Mouse (Mus musculus) kidney, adult 2 months (tissue): ENCODE measurements around the gene Sim1. TPM values are rescaled to one million over a fixed set of nuclear protein-coding genes. Genes with fewer than 3 reads are reported as not detected.
A peak's percentile ranks its signal among the peaks of the same experiment; 100 is the strongest.

Experiments
- DNase-seq: peaks from one replicate; pipeline ENCODE4 v3.0.0; 2021
- H3K27ac ChIP-seq: fragments of 200-500 bp; 2 replicates; pipeline ENCODE4 v1.5.1; 2012; ENCODE audit warnings: low read depth, low read length, control low read depth, inconsistent platforms; ENCODE audit not compliant: insufficient read depth
- H3K27me3 ChIP-seq: fragments of 200-500 bp; replicated peaks from 2 replicates; pipeline ENCODE4 v1.6.1; 2012; ENCODE audit warnings: mild to moderate bottlenecking, moderate library complexity, low read length, inconsistent platforms; ENCODE audit not compliant: control insufficient read depth, insufficient read depth
- H3K36me3 ChIP-seq: fragments of 200-500 bp; 2 replicates; pipeline ENCODE4 v1.6.1; 2012; ENCODE audit warnings: mild to moderate bottlenecking, moderate library complexity, low read length, inconsistent platforms; ENCODE audit not compliant: control insufficient read depth, insufficient read depth
- H3K4me1 ChIP-seq: fragments of 200-500 bp; 2 replicates; pipeline ENCODE4 v1.6.1; 2011; ENCODE audit warnings: low read length; ENCODE audit not compliant: control insufficient read depth, insufficient read depth
- H3K4me3 ChIP-seq: fragments of 200-500 bp; 2 replicates; pipeline ENCODE4 v1.5.1; 2011; ENCODE audit warnings: mild to moderate bottlenecking, low read depth, low read length, control low read depth; ENCODE audit not compliant: insufficient read depth
- CTCF ChIP-seq: fragments of 200-500 bp; conservative IDR thresholded peaks from 2 replicates; pipeline ENCODE4 v1.5.1; 2011; ENCODE audit warnings: low read depth, mild to moderate bottlenecking, control low read depth, low read length, moderate library complexity, mixed read lengths; ENCODE audit not compliant: insufficient read depth, insufficient read length
- POLR2A ChIP-seq: fragments of 200-500 bp; IDR thresholded peaks from one replicate; pipeline ENCODE4 v1.6.1; 2011; ENCODE audit warnings: low read depth, low read length, control low read depth
- WGBS: fragments of 180-500 bp; shearing (Covaris S2); methylation state at CpG from one replicate; pipeline ENCODE4 v1.1.7; 2018; 5-methylcytosine and 5-hydroxymethylcytosine counted together
- polyA plus RNA-seq: library from polyadenylated mRNA; depleted of rRNA; stranded (reverse); fragments of >200 nt; gene quantifications from 2 replicates; pipeline ENCODE4 v1.2.3, GENCODE M21; 2012

The Sim1 gene
- polyA plus RNA-seq, 1 experiment = 4.2 TPM

DNA sequence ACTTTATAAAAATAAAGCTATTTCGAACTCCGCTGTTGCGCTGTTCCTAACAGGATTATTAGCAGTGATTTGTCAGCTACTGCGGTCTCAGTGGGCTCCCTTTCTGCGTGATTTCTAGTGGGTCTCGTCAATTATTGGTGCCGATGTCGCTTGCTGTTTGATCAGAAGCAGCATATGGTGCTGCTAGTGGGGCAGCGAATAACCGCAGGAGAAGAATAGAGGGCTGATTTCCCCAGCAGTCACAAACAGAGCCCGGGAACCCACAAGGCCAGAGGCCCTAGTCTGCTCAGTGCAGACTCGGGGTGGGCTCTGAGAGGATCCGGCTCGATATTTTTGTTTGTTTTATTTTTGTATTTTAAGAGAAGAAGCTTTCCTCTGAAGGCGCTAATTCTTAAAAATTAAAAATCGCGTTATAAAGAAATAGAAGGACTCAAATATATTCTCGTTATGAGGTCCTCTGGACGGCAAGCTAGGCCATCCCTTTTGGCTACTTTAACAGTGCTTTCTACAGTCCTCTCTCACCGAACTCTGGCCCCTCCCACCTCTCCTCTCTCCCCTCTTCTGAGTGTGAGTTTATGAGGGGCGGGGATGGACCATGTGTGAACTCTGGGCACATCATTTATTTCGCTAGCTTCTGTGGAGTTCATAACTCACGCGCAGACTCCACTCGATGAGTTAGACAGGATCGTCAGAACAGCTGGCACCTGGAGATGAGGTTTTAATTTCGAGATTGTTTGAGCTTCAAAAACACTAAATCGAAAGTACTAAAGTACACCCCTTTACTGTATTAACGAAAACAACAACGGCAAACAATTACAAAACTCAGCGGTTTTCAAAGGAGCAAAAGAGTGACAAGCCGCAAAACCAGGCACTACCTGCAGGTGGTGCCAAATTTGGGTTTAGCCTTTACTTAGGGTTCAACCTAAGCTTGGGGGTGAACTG is 3.2 kb downstream of the Sim1 start:
- Histone ChIP-seq H3K27me3 (peaks cover 7% of the 10 kb centered on the region), H3K36me3 (no peaks in the 10 kb centered on the region), H3K4me1 (no peaks in the 10 kb centered on the region), H3K27ac (peak overlapping the region; percentile 33), H3K4me3 (peak overlapping the region; percentile 56)
- WGBS = 7% methylated on average over 32 of the region's 32 CpGs
- DNase-seq = peak; percentile 71
- TF ChIP-seq POLR2A (no peak), CTCF (peak; percentile 48)

- peak; percentile 23 for DNase-seq
- Histone ChIP-seq H3K27ac (no peak overlapping the region; the same call in 1 of the 2 replicates), H3K36me3 (no peaks in the 10 kb centered on the region), H3K27me3 (peaks cover 5% of the 10 kb centered on the region; the same call in 1 of the 2 replicates), H3K4me3 (no peak overlapping the region), H3K4me1 (no peaks in the 10 kb centered on the region)
- no peak for TF ChIP-seq CTCF
- no peak for TF ChIP-seq POLR2A
- WGBS = 22% methylated on average over 2 of the region's 2 CpGs
Measured at GRCm38 (mm10) chr10:50898621-50899020, 4.1 kb downstream of the Sim1 start.

- no peak for TF ChIP-seq POLR2A
- no peak for TF ChIP-seq CTCF
- H3K27me3 ChIP-seq = peaks cover 5% of the 10 kb centered on the region; the same call in 1 of the 2 replicates
- peak overlapping the region; percentile 46 for H3K4me3 ChIP-seq
- 0 out of 2 replicates have a peak, but pooled peaks cover 3% of the 10 kb centered on the region for H3K4me1 ChIP-seq
- WGBS = 15% methylated on average over 21 of the region's 21 CpGs
- no peak for DNase-seq
- H3K36me3 ChIP-seq = no peaks in the 10 kb centered on the region
- H3K27ac ChIP-seq = peak overlapping the region; percentile 80
Measured at GRCm38 (mm10) chr10:50899846-50900745, 5.5 kb downstream of the Sim1 start.

DNA sequence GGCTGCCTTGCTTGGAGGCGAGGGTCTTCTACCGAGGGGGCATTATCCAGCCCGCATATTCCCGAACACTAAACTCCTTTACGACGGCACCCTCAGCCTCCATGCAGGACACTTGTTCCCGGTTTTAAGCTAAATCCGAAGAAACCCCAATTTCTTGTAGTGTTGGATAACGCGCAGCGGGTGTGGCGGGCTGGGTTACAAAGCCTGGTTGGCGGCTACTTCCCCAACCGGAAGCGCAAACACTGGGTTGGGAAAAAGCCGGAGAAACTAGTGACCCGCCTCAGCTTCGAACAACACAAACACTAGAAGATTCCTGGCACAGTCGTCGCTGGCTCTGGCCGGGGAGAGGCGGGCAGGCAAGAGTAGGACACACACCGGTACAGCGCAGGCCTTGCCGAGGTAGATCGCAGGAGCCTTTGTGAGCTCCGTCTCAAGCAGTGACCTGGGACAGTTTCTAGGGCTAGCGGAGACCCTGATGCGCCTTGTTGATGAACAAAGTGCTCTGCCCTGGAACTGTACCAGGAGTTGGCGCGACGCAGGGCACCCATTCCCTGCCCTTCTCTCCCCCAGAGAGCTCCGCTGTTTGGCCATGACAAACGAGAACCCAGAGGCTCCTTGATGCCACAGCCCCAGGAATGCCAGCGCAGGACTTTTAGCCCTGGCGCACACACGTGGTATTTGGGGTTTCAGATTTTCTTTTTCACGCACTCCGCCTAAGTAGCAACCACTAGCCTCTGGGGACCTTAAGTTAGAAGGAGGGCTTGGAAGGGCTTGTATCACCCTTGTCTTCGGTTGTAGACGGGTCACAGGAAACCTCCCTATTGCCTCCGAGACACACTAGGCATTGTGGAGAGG is 6.4 kb downstream of the Sim1 start:
- H3K27ac ChIP-seq = peak overlapping the region; percentile 80
- TF ChIP-seq CTCF (no peak), POLR2A (no peak)
- H3K4me3 ChIP-seq = peak overlapping the region; percentile 46
- DNase-seq = peak; percentile 64
- no peaks in the 10 kb centered on the region for H3K36me3 ChIP-seq
- peaks cover 3% of the 10 kb centered on the region; the same call in 1 of the 2 replicates for H3K27me3 ChIP-seq
- 7% methylated on average over 42 of the region's 42 CpGs for WGBS
- 0 out of 2 replicates have a peak, but pooled peaks cover 3% of the 10 kb centered on the region for H3K4me1 ChIP-seq

DNA sequence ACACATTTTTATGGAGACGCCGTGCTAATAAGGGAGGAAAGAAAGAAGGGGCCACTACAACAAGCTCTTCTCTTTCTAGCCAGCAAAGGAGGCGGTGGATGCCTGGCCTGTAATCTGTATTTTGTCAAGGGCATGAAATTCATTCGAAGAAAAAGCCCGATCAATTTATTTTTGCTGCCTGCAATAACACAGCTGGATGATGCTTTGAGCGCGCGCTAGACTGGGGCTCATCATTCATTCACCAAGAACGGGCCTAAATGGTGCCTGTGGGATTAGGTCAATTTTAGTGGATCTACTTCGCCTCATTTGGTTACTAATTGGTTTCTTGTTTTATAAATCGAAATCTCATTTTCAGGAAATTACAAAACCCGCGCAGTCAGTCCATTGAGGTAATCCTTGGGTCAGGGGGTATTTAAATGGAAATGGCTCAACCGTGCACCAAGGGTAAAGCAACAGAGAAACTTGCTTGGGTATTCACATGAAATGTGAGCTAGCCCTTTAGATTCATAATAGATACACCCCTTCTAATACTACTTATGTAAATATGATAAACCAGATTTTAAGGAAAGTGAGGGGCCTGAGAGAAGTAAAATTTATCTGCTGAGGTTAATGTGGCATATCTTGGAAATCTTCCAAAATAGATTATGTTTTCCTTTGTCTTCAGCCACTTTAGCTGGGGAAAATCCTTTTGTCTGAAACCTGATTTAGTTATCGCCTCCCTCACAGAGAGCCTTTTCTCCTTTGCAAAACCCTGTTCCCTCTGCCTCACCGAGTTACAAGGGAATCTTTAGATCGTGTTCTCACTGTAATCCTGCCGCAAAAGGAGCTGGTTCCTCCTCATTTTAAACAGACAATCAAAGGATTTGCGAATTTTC is 7.3 kb downstream of the Sim1 start:
- 11% methylated on average over 19 of the region's 19 CpGs for WGBS
- peaks cover 3% of the 10 kb centered on the region; the same call in 1 of the 2 replicates for H3K27me3 ChIP-seq
- peak overlapping the region; percentile 46 for H3K4me3 ChIP-seq
- 0 out of 2 replicates have a peak, but pooled peaks cover 3% of the 10 kb centered on the region for H3K4me1 ChIP-seq
- H3K27ac ChIP-seq = peak overlapping the region; percentile 80
- TF ChIP-seq POLR2A (no peak), CTCF (no peak)
- H3K36me3 ChIP-seq = no peaks in the 10 kb centered on the region
- peak; percentile 41 for DNase-seq
